24 mouse cellular contexts compared by ENCODE assay signal in genomic region chr3:121834732-121835131, GRCm38 (mm10). TPM values are rescaled to one million over a fixed set of nuclear protein-coding genes. Genes with fewer than 3 reads are reported as not detected.
DNase-seq lines count a peak whose midpoint lies in the region; ATAC-seq and TF ChIP-seq lines count a peak whose summit lies in the region.
"Had no signal": no experiment of that assay in that cellular context is flagged by ENCODE, and none has a peak within 500 bp of the region (broad histone marks: within the 10 kb centered on the region; RNA-seq: fewer than 3 reads in every experiment).

No protein-coding gene starts in this region.

- H3K9ac ChIP-seq in lung, postnatal 0 days (replicated peaks; ENCODE audit: low read depth), result no peak overlapping the region
- H3K9ac ChIP-seq: forebrain, embryonic 13.5 days; heart, embryonic 13.5 days; hindbrain, embryonic 14.5 days had no signal

- WGBS in lung, postnatal 0 days, result 55% methylated on average over 2 of the region's 2 CpGs
- WGBS in lung, adult 2 months, result 76% methylated on average over 2 of the region's 2 CpGs

- H3K4me1 ChIP-seq in lung, postnatal 0 days (ENCODE audit: insufficient read depth, low read depth, low read length), result no peaks in the 10 kb centered on the region
- no peaks in the 10 kb centered on the region for H3K4me1 ChIP-seq in lung, adult 2 months (ENCODE audit: control insufficient read depth, insufficient read depth, low read length)
- H3K4me1 ChIP-seq: forebrain, embryonic 10.5 days; forebrain, embryonic 13.5 days; heart, embryonic 10.5 days; heart, embryonic 13.5 days had no signal

- H3K27me3 ChIP-seq in lung, postnatal 0 days (replicated peaks; ENCODE audit: insufficient read depth, low read length), result no peaks in the 10 kb centered on the region
- H3K27me3 ChIP-seq: forebrain, embryonic 13.5 days had no signal

- H3K4me2 ChIP-seq in lung, postnatal 0 days (replicated peaks; ENCODE audit: low read depth, low read length), result no peak overlapping the region
- H3K4me2 ChIP-seq: forebrain, embryonic 13.5 days; heart, embryonic 13.5 days; hindbrain, embryonic 14.5 days had no signal

- no peaks in the 10 kb centered on the region for H3K36me3 ChIP-seq in lung, postnatal 0 days (ENCODE audit: insufficient read depth, low read length)
- H3K36me3 ChIP-seq: forebrain, embryonic 10.5 days; heart, embryonic 10.5 days; heart, embryonic 13.5 days had no signal

- peak; percentile 46 for DNase-seq in lung, postnatal 0 days (ENCODE audit: low spot score)
- DNase-seq in lung, adult 2 months, result no peak
- DNase-seq in Muller cell, postnatal 12 days (ENCODE audit: inconsistent ontology term), result peak; percentile 49
- DNase-seq in ZHBTc4 (ENCODE audit: low read depth, low spot score), result peak; percentile 11
- no peak for DNase-seq in layer of hippocampus, adult 2 months (ENCODE audit: low spot score in 2 of 2)
- DNase-seq: adrenal gland, postnatal 10 days; adrenal gland, postnatal 36 days; cerebellum, adult 18-20 months; cerebellum, adult 9-10 months; cerebellum, postnatal 14 days; gastrocnemius, postnatal 10 days; gastrocnemius, postnatal 36 days; heart, adult 2 months; heart, postnatal 14 days; heart, postnatal 4 days had no signal

- H3K9me3 ChIP-seq in lung, postnatal 0 days (ENCODE audit: low read length), result no peaks in the 10 kb centered on the region
- H3K9me3 ChIP-seq: forebrain, embryonic 10.5 days; forebrain, embryonic 13.5 days; heart, embryonic 10.5 days had no signal

- no peak overlapping the region for H3K27ac ChIP-seq in lung, postnatal 0 days (ENCODE audit: low read length)
- H3K27ac ChIP-seq in layer of hippocampus, adult 2 months, result no peak overlapping the region
- H3K27ac ChIP-seq: forebrain, embryonic 10.5 days; forebrain, embryonic 13.5 days; heart, adult 2 months; heart, embryonic 10.5 days; heart, embryonic 13.5 days; hindbrain, embryonic 14.5 days; hindbrain, postnatal 0 days had no signal

- no peak overlapping the region for H3K4me3 ChIP-seq in lung, postnatal 0 days (ENCODE audit: low read depth, low read length)
- H3K4me3 ChIP-seq in lung, adult 2 months (replicated peaks; ENCODE audit: extremely low read depth, low read depth, low read length), result no peak overlapping the region
- H3K4me3 ChIP-seq in layer of hippocampus, adult 2 months, result no peak overlapping the region
- H3K4me3 ChIP-seq: forebrain, embryonic 10.5 days; forebrain, embryonic 13.5 days; heart, adult 2 months; heart, embryonic 10.5 days; heart, embryonic 13.5 days had no signal

- no peak for TF ChIP-seq EP300 in lung, postnatal 0 days (IDR thresholded peaks at IDR 0.05)

- TF ChIP-seq POLR2A in lung, adult 2 months (IDR thresholded peaks at IDR 0.05; ENCODE audit: borderline replicate concordance, extremely low read depth, low read depth, low read length), result no peak

- peak; percentile 68 for ATAC-seq in lung, postnatal 0 days
- no peak for ATAC-seq in CD4-positive, CD25-positive, alpha-beta regulatory T cell, adult 4 months
- ATAC-seq: forebrain, embryonic 13.5 days; forebrain, embryonic 16.5 days; hindbrain, postnatal 0 days; inflammation-experienced regulatory T-cells, adult 6 months had no signal

- no peak for TF ChIP-seq CTCF in lung, postnatal 0 days (IDR thresholded peaks at IDR 0.05)
- no peak for TF ChIP-seq CTCF in lung, adult 2 months (IDR thresholded peaks at IDR 0.05; ENCODE audit: insufficient read depth, low read length)
- no peak for TF ChIP-seq CTCF in layer of hippocampus, adult 2 months (conservative IDR thresholded peaks at IDR 0.05)

RNA-seq across cellular contexts. Expression of gene Abcd3, which starts 19.6 kb away (rescaled TPM):
- 94.1 and 100 TPM in 2 replicates for polyA plus RNA-seq in lung, postnatal 0 days (2015; fragmentation: Nextera tagmentation; extraction: Ambion mirVana)
- 8.3 and 18.2 TPM in 2 replicates for polyA plus RNA-seq in lung, adult 2 months (2012; rRNA removed)
- 10 to 100 TPM; 55.7 to 55.8 TPM for total RNA-seq in layer of hippocampus, adult 2 months (2021)
- 10 to 100 TPM; 13.5 to 15.4 TPM for polyA plus RNA-seq in CD4-positive, CD25-positive, alpha-beta regulatory T cell, adult 4 months (2017; shearing (Covaris generic))

Comparison
In these comparisons a context has a peak if more than half of its experiments do, and no peak if none do; other contexts are left out.
1. DNase-seq: peak in lung, postnatal 0 days (single experiment), Muller cell, postnatal 12 days (single experiment) and ZHBTc4 (single experiment); none in lung, adult 2 months (single experiment) and layer of hippocampus, adult 2 months (0 of 2).